Mouse (Mus musculus) embryonic facial prominence, embryonic 14.5 days (tissue): Measurements from ENCODE around the gene Piezo1. TPM values are rescaled to one million over a fixed set of nuclear protein-coding genes. Genes with fewer than 3 reads are reported as not detected.

Source experiments
- ATAC-seq: fragments of 200-750 bp; cut with Nextera tagmentation; 2 replicates; pipeline ENCODE4 v1.8.0; 2017; ENCODE audit warnings: low read depth, moderate number of reproducible peaks, moderate TSS enrichment
- DNase-seq: peaks from one replicate; pipeline ENCODE4 v3.0.0-alpha.2; 2015; ENCODE audit warnings: low spot score
- H3K27ac ChIP-seq: fragments of 300-500 bp; sonication (generic); replicated peaks from 2 replicates; pipeline ENCODE4 v1.5.1; 2014; ENCODE audit warnings: low read depth, mild to moderate bottlenecking, low read length, moderate library complexity
- H3K27me3 ChIP-seq: fragments of 300-500 bp; sonication (generic); replicated peaks from 2 replicates; pipeline ENCODE4 v1.6.1; 2014; ENCODE audit warnings: low read length; ENCODE audit not compliant: control insufficient read depth, insufficient read depth
- H3K36me3 ChIP-seq: fragments of 300-500 bp; sonication (generic); 2 replicates; pipeline ENCODE4 v1.6.1; 2014; ENCODE audit warnings: low read length, mixed read lengths; ENCODE audit not compliant: control insufficient read depth, insufficient read depth
- H3K4me1 ChIP-seq: fragments of 300-500 bp; sonication (generic); 2 replicates; pipeline ENCODE4 v1.6.1; 2014; ENCODE audit warnings: antibody characterized with exemption, low read length; ENCODE audit not compliant: control insufficient read depth, insufficient read depth
- H3K4me2 ChIP-seq: fragments of 300-500 bp; sonication (generic); 2 replicates; pipeline ENCODE4 v1.6.1; 2014; ENCODE audit warnings: low read depth, mild to moderate bottlenecking, low read length, moderate library complexity, mixed read lengths
- H3K4me3 ChIP-seq: fragments of 300-500 bp; sonication (generic); 2 replicates; pipeline ENCODE4 v1.5.1; 2014; ENCODE audit warnings: low read depth, mild to moderate bottlenecking, low read length
- H3K9ac ChIP-seq: fragments of 300-500 bp; sonication (generic); 2 replicates; pipeline ENCODE4 v1.6.1; 2014; ENCODE audit warnings: low read depth, mild to moderate bottlenecking, low read length, moderate library complexity, mixed read lengths
- H3K9me3 ChIP-seq: fragments of 300-500 bp; sonication (generic); 2 replicates; pipeline ENCODE4 v1.6.1; 2016; ENCODE audit warnings: low read length; ENCODE audit not compliant: control insufficient read depth
- WGBS: fragments of 180-500 bp; shearing (Covaris S2); extraction: QIAGEN DNeasy Blood & Tissue Kit; methylation state at CpG from one replicate; pipeline ENCODE4 v1.1.7; 2014; 5-methylcytosine and 5-hydroxymethylcytosine counted together
- polyA plus RNA-seq: library from polyadenylated mRNA; unstranded; fragments of >200 nt; fragmentation: Nextera tagmentation; extraction: Ambion mirVana; gene quantifications from 2 replicates; pipeline ENCODE4 v1.2.1, GENCODE M21; 2014

Piezo1 gene
- polyA plus RNA-seq, 1 experiment from 2014 or later = 18.7 TPM

DNA sequence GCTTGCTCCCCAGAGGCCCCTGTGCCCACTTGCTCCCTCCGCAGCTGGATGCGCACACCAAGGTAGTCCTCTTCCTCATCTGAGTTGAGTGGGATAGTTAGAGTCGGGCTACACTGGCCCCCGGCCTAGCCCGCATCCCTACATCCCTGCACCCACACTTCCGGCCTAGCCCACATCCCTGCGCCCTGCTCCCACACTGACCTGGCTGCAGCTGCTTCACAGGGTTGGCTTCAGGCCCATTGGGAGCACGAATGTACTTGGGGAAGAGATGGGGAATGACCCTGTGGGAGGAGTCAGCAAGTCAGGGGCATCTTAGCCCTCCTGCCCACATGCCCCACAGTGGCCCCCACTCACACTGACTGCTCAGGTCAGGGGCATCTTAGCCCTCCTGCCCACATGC, 68.7 kb downstream of the Piezo1 start:
- no peak for DNase-seq
- Histone ChIP-seq H3K4me2 (no peak overlapping the region), H3K9ac (no peak overlapping the region), H3K36me3 (peaks cover 94% of the 10 kb centered on the region), H3K4me1 (no peaks in the 10 kb centered on the region), H3K27me3 (no peaks in the 10 kb centered on the region), H3K9me3 (no peaks in the 10 kb centered on the region), H3K27ac (no peak overlapping the region), H3K4me3 (no peak overlapping the region)
- WGBS = 100% methylated on average over 5 of the region's 8 CpGs
- ATAC-seq = no peak

- Histone ChIP-seq H3K9me3 (no peaks in the 10 kb centered on the region), H3K9ac (peak within 1 kb of the TSS; percentile 94), H3K27ac (peak within 1 kb of the TSS; percentile 81), H3K36me3 (peaks cover 40% of the 10 kb centered on the region), H3K27me3 (no peaks in the 10 kb centered on the region), H3K4me2 (peak within 1 kb of the TSS; percentile 80), H3K4me1 (peaks cover 11% of the 10 kb centered on the region), H3K4me3 (peak within 1 kb of the TSS; percentile 99)
- DNase-seq (peak; percentile 91), ATAC-seq (peak; percentile 94)
- WGBS = 2% methylated on average over 30 of the region's 103 CpGs
Observed at GRCm38 (mm10) chr8:122475580-122476320, 75.4 kb downstream of the Piezo1 start, which contains the start of the genes Rnf166 and Ctu2. Gene Rnf166, minus strand, starts transcription at chr8:122476064. Gene Ctu2, plus strand, starts transcription at chr8:122476143.

GRCm38 (mm10) chr8:122474951-122475560, 76.1 kb downstream of the Piezo1 start:
- Histone ChIP-seq H3K27ac (peak overlapping the region; percentile 81; the same call in 1 of the 2 replicates), H3K4me2 (peak overlapping the region; percentile 72), H3K27me3 (no peaks in the 10 kb centered on the region), H3K9me3 (no peaks in the 10 kb centered on the region), H3K9ac (peak overlapping the region; percentile 94), H3K4me1 (peaks cover 11% of the 10 kb centered on the region), H3K36me3 (peaks cover 43% of the 10 kb centered on the region), H3K4me3 (peak overlapping the region; percentile 99)
- WGBS = 7% methylated on average over 14 of the region's 16 CpGs
- DNase-seq (peak; percentile 50), ATAC-seq (no peak)

- Histone ChIP-seq H3K27me3 (no peaks in the 10 kb centered on the region), H3K36me3 (peaks cover 34% of the 10 kb centered on the region), H3K9ac (no peak overlapping the region), H3K4me1 (peaks cover 11% of the 10 kb centered on the region), H3K4me2 (no peak overlapping the region), H3K9me3 (no peaks in the 10 kb centered on the region), H3K27ac (no peak overlapping the region), H3K4me3 (0 out of 2 replicates have a peak overlapping the region, but pooled peaks have one; percentile 99)
- ATAC-seq (no peak), DNase-seq (no peak)
- WGBS = 88% methylated on average over 8 of the region's 8 CpGs
Observed at GRCm38 (mm10) chr8:122473911-122474421, 77.2 kb downstream of the Piezo1 start.

GRCm38 (mm10) chr8:122470691-122471090, 80.4 kb downstream of the Piezo1 start:
- H3K36me3 ChIP-seq = peaks cover 43% of the 10 kb centered on the region
- ATAC-seq (no peak), DNase-seq (no peak)
- no peaks in the 10 kb centered on the region for H3K9me3 ChIP-seq
- H3K27me3 ChIP-seq = no peaks in the 10 kb centered on the region
- H3K4me1 ChIP-seq = peaks cover 6% of the 10 kb centered on the region
- no peak overlapping the region for H3K4me3 ChIP-seq
- 83% methylated on average over 5 of the region's 5 CpGs for WGBS
- H3K4me2 ChIP-seq = no peak overlapping the region
- no peak overlapping the region for H3K27ac ChIP-seq
- H3K9ac ChIP-seq = no peak overlapping the region

DNA sequence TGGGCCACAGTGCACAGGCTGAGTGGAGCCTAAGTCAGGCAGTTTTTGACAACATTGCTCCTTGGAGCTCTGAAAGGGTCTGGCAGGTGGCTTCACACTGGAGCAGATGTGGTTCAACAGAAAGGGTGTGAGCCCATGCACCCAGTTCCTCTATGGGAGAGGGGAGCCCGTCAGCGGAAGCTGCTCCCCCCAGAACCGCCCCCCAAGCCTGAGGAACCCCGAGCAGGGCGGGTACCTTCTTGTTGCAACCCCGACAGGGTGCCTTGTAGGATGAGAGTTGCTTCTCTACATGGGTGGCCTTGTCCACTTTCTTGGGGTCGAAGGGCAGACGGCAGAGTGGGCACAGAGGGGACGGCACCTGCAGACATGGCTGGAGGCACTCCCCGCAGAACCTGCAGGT, 81.2 kb downstream of the Piezo1 start:
- Histone ChIP-seq H3K27ac (no peak overlapping the region), H3K4me1 (peaks cover 5% of the 10 kb centered on the region), H3K36me3 (peaks cover 50% of the 10 kb centered on the region), H3K4me2 (no peak overlapping the region), H3K27me3 (no peaks in the 10 kb centered on the region), H3K9me3 (no peaks in the 10 kb centered on the region), H3K9ac (no peak overlapping the region), H3K4me3 (no peak overlapping the region)
- WGBS = 90% methylated on average over 10 of the region's 10 CpGs
- no peak for DNase-seq
- ATAC-seq = no peak

DNA sequence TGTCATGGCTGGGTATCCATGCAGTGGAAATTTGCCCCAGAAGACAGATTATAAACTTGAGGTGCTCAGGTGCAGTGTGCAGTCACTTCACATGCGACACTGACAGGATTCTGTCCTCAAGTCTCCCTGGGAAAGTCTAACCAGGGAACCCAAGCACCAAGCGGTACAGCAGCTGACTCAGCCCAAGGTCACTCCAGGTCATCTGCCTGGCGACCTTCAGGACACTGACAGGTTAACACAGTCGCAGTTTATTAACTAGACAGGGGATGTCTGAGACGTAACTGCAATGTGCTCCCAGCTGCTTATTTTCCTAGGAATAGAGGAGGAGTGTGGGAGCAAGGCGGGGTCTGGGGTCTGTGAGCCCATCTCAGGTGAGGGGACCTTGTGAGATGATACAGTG, 81.7 kb downstream of the Piezo1 start:
- Histone ChIP-seq H3K9me3 (no peaks in the 10 kb centered on the region), H3K4me2 (no peak overlapping the region), H3K4me1 (no peaks in the 10 kb centered on the region), H3K27me3 (no peaks in the 10 kb centered on the region), H3K9ac (no peak overlapping the region), H3K36me3 (peaks cover 50% of the 10 kb centered on the region), H3K4me3 (no peak overlapping the region), H3K27ac (no peak overlapping the region)
- ATAC-seq (no peak), DNase-seq (no peak)
- WGBS = 71% methylated on average over 6 of the region's 6 CpGs

DNA sequence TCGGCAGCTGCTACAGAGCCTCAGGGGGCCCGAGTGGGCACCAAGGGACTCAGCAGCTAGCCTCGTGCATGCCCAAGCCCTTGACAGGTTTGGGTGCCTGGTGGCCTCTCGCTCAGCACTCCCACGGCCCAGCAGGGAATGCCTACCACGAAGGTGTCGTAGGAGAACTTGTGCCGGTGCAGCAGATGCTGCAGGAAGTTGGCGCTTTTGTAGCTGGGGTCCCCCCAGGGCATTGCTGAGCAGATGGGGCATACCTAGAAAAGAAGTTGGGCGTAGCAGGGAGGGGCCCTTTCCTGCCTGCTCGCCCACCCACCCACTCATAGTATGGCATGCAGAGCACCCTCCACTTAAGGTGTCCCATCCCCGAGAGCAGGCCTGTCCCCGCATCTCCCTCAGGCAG, 83.3 kb downstream of the Piezo1 start:
- ATAC-seq (no peak), DNase-seq (no peak)
- Histone ChIP-seq H3K27me3 (no peaks in the 10 kb centered on the region), H3K36me3 (peaks cover 39% of the 10 kb centered on the region), H3K4me2 (no peak overlapping the region), H3K27ac (no peak overlapping the region), H3K4me3 (no peak overlapping the region), H3K9ac (no peak overlapping the region), H3K9me3 (no peaks in the 10 kb centered on the region), H3K4me1 (no peaks in the 10 kb centered on the region; the same call in 1 of the 2 replicates)
- WGBS = 94% methylated on average over 13 of the region's 13 CpGs
